Mouse (Mus musculus): ENCODE measurements around the gene Mrm3. TPM values are rescaled to one million over a fixed set of nuclear protein-coding genes. Genes with fewer than 3 reads are reported as not detected.
A peak's percentile ranks its signal among the peaks of the same experiment; 100 is the strongest.

Gene Mrm3
- polyA plus RNA-seq (2012; rRNA removed), result 5.9 and 11.1 TPM in 2 replicates
- 14.2 and 16.6 TPM in 2 replicates for polyA plus RNA-seq (2014; fragmentation: Nextera tagmentation; extraction: Ambion mirVana)

DNA sequence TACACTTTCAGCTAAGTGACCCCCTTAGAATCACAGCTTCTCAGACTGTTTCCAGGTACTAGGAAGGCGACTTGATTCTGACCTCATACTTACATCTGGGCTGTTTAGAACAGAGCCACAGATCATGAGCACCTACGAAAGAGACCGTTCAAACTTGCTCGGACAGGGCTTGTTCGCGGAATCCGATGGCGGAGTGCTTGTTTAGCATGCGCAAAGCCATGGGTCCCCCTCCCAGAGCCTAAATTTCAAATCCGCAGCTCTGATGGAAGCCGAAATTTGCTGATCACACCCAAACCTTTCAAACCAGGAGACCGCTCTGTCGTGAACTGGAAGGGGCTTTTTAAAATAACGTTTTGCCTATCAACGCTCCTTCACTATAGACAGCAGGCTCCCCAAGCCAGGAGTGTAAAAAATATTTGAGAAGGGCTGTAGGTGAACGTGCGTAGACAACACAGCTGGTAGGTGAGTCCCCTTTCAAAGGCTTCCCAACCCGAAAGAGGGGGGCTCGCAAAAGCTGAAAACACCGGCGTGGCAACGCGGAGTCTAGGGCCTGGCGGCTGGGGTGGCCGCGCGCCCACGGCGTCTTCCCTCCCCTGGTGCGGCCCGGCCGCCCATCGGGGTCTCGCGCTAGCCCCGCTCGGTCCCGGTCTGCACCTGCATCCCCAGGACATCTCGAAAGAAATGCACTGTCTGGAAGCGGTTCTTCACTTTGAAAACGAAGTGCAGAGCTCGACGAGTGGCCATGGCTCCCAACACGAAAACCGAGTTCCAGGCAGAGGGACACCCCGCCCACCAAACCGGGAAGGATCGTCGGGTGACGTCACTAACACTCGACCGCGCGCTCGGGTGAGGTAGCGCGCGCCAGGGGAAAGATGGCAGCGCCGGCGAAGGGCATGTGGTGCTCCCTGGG lies at the start of gene Mrm3, which contains the start of gene Glod4:
TSS of gene Mrm3 (plus strand) at position 815 of the 910 bp plus-strand sequence.
TSS of gene Glod4 (minus strand) at position 825 of the 910 bp plus-strand sequence.
- peak; percentile 86 for ATAC-seq (ENCODE audit: insufficient read depth)
- peak within 1 kb of the TSS; percentile 79 for H3K4me2 ChIP-seq (ENCODE audit: low read depth)
- DNase-seq (ENCODE audit: low read depth in 3 of 3, low spot score in 3 of 3), result peak; percentile 74 to 79 (median 74)
- WGBS (ENCODE audit: insufficient replicate concordance), result under 1% methylated on average over 61 of the region's 61 CpGs
- no peaks in the 10 kb centered on the region for H3K9me3 ChIP-seq (ENCODE audit: control insufficient read depth, low read length)
- no peaks in the 10 kb centered on the region for H3K27me3 ChIP-seq (ENCODE audit: control insufficient read depth, insufficient read depth, low read length)
- no peak within 1 kb of the TSS; the same call in 1 of the 2 replicates for H3K27ac ChIP-seq
- H3K4me3 ChIP-seq (ENCODE audit: insufficient read depth in 1 of 2, low read depth in 2 of 2, low read length in 2 of 2), result peak within 1 kb of the TSS; percentile 89
- H3K36me3 ChIP-seq (replicated peaks; ENCODE audit: control insufficient read depth, insufficient read depth, low read depth), result peaks cover 4% of the 10 kb centered on the region; the same call in 1 of the 2 replicates
- H3K9ac ChIP-seq (replicated peaks), result peak within 1 kb of the TSS; percentile 83
- no peak for TF ChIP-seq EP300 (IDR thresholded peaks at IDR 0.05; ENCODE audit: low read depth)
- no peak for TF ChIP-seq CTCF (IDR thresholded peaks at IDR 0.05; ENCODE audit: low read depth)
- H3K4me1 ChIP-seq (replicated peaks; ENCODE audit: control insufficient read depth in 2 of 2, insufficient read depth in 2 of 2, low read length in 1 of 2), result peaks cover 0 to 6% of the 10 kb centered on the region in 2 experiments; a peak in 2 of 4 replicates

DNA sequence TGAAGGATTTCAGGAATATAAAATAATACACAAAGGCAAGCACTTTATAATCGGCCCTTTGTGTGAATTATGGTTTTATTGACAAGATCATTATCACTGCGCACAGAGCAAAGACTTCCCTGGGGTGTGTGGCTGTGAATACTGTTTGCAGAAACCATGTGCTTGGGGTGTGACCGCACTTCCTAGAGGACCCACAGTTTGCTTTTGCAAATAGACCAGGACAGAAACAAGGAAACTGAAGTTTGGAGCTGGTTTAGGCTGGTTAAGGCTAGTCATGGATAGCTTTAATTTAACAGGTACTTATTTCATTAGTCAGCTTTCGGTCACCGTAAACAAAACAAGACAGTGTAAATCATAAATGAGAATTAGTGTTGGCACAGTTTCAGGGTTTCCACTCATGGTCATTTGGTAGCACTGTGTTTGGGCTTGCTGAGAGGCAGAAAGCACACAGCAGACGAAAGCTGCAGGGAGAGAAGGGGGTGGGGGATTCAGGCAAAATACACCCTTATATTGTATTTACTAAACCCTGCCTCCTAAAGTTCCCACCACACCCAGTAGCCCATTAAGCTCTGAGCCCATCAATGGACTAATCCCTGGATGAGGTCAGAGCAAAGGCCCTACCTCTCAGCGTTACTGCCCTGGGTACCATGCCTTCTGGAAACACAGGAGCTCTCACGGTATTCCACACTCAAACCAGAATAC lies 47.1 kb upstream of the Mrm3 start:
- peaks cover 0 to 4% of the 10 kb centered on the region in 2 experiments; a peak in 1 of 4 replicates for H3K4me1 ChIP-seq (replicated peaks; ENCODE audit: control insufficient read depth in 2 of 2, insufficient read depth in 2 of 2, low read length in 1 of 2)
- ATAC-seq (ENCODE audit: insufficient read depth) (no peak), DNase-seq (ENCODE audit: low read depth in 3 of 3, low spot score in 3 of 3) (no peak)
- no peak overlapping the region for H3K9ac ChIP-seq (replicated peaks)
- peaks cover 11% of the 10 kb centered on the region for H3K27me3 ChIP-seq (ENCODE audit: control insufficient read depth, insufficient read depth, low read length)
- TF ChIP-seq EP300 (IDR thresholded peaks at IDR 0.05; ENCODE audit: low read depth) (no peak), CTCF (IDR thresholded peaks at IDR 0.05; ENCODE audit: low read depth) (no peak)
- H3K27ac ChIP-seq, result no peak overlapping the region
- H3K36me3 ChIP-seq (replicated peaks; ENCODE audit: control insufficient read depth, insufficient read depth, low read depth), result no peaks in the 10 kb centered on the region
- no peaks in the 10 kb centered on the region for H3K9me3 ChIP-seq (ENCODE audit: control insufficient read depth, low read length)
- H3K4me2 ChIP-seq (ENCODE audit: low read depth), result no peak overlapping the region
- WGBS (ENCODE audit: insufficient replicate concordance), result 58% methylated on average over 8 of the region's 8 CpGs
- no peak overlapping the region for H3K4me3 ChIP-seq (ENCODE audit: insufficient read depth in 1 of 2, low read depth in 2 of 2, low read length in 2 of 2)

DNA sequence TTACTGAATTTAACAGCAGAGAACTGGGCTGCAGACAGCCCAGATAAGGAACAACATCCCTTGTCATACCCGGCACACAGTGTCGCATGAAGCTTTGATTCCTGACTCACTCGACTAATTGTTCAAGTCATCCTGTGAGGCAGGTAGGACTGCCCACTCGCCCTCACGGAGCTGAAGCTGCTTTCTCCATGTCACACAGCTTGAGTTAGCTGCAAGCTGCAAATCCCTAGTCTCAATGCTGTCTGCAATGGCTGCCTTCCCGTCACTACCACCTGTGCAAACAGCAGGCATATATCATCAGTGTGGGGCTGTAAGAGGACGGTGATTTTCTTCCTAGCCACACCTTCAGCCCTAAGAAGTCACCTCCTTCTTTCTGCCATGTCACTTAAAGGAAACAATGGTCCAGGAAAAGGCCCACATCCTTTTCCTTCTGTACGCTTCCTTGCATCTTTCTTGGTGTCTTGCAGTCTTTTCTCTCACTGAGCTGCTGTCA lies 46.5 kb upstream of the Mrm3 start:
- TF ChIP-seq CTCF (IDR thresholded peaks at IDR 0.05; ENCODE audit: low read depth) (no peak), EP300 (IDR thresholded peaks at IDR 0.05; ENCODE audit: low read depth) (no peak)
- Histone ChIP-seq H3K4me2 (ENCODE audit: low read depth) (no peak overlapping the region), H3K4me1 (replicated peaks; ENCODE audit: control insufficient read depth in 2 of 2, insufficient read depth in 2 of 2, low read length in 1 of 2) (peaks cover 0 to 6% of the 10 kb centered on the region in 2 experiments; a peak in 1 of 4 replicates), H3K27me3 (ENCODE audit: control insufficient read depth, insufficient read depth, low read length) (peaks cover 17% of the 10 kb centered on the region), H3K9me3 (ENCODE audit: control insufficient read depth, low read length) (no peaks in the 10 kb centered on the region), H3K36me3 (replicated peaks; ENCODE audit: control insufficient read depth, insufficient read depth, low read depth) (no peaks in the 10 kb centered on the region), H3K4me3 (ENCODE audit: insufficient read depth in 1 of 2, low read depth in 2 of 2, low read length in 2 of 2) (no peak overlapping the region), H3K27ac (no peak overlapping the region), H3K9ac (replicated peaks) (no peak overlapping the region)
- WGBS (ENCODE audit: insufficient replicate concordance), result 49% methylated on average over 8 of the region's 8 CpGs
- DNase-seq (ENCODE audit: low read depth in 3 of 3, low spot score in 3 of 3), result no peak
- no peak for ATAC-seq (ENCODE audit: insufficient read depth)

DNA sequence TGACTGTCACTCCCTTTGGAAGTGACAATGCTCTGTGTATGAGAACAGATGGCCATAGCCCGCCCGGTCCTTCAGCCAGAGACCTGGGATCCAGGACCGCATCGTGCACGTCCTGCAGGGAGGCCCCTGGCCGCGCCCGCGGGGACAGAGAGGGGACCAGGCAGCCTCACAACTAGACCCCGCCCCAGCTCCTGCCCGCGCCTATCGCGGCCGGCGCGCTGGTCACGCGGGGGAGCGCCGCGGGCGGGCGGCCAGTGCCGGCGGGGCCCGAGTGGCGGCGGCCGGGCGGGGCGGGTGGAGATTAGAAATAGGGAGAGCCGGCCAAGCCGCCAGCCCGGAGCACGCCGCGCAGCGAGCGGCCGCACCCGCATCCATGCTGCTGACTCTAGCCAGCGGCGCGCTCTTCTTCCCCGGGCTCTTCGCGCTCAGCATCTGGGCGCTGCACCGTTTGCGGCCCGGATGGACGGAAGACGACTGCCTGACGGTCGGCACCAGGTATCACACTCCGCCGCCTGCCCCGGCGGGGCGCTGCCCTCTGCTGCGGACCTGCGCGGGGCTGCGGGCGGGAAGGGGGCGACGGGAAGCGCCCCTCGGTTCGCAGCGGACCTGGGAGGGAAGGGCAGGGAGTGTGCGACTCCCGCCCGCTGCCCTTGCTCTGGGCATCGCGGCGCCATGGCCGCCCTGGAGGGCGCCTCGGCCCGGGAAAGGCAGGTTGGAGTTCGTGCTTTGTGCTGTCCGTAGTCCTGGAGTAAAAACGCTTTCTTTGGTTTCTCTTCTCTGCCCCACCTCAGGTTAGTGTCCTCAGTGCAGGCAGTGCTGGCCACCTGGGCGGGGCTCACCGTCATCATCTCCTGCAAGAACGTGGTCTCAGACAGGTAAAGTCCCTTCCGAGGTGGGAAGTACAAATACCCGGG lies 41.5 kb upstream of the Mrm3 start:
- H3K9me3 ChIP-seq (ENCODE audit: control insufficient read depth, low read length), result no peaks in the 10 kb centered on the region
- H3K4me3 ChIP-seq (ENCODE audit: insufficient read depth in 1 of 2, low read depth in 2 of 2, low read length in 2 of 2), result peak overlapping the region; percentile 45 to 68
- DNase-seq (ENCODE audit: low read depth in 3 of 3, low spot score in 3 of 3) (peak in 1 of 3 experiments; percentile 44), ATAC-seq (ENCODE audit: insufficient read depth) (peak; percentile 94)
- H3K27me3 ChIP-seq (ENCODE audit: control insufficient read depth, insufficient read depth, low read length), result peaks cover 30% of the 10 kb centered on the region
- H3K36me3 ChIP-seq (replicated peaks; ENCODE audit: control insufficient read depth, insufficient read depth, low read depth), result no peaks in the 10 kb centered on the region
- peak overlapping the region; percentile 98 for H3K4me2 ChIP-seq (ENCODE audit: low read depth)
- TF ChIP-seq EP300 (IDR thresholded peaks at IDR 0.05; ENCODE audit: low read depth) (no peak), CTCF (IDR thresholded peaks at IDR 0.05; ENCODE audit: low read depth) (no peak)
- H3K27ac ChIP-seq, result no peak overlapping the region
- peak overlapping the region; percentile 62 for H3K9ac ChIP-seq (replicated peaks)
- WGBS (ENCODE audit: insufficient replicate concordance), result under 1% methylated on average over 80 of the region's 90 CpGs
- peaks cover 3 to 12% of the 10 kb centered on the region in 2 experiments; a peak in 2 of 4 replicates for H3K4me1 ChIP-seq (replicated peaks; ENCODE audit: control insufficient read depth in 2 of 2, insufficient read depth in 2 of 2, low read length in 1 of 2)
